Mouse (Mus musculus): ENCODE data around the gene P2ry6. TPM values are rescaled to one million over a fixed set of nuclear protein-coding genes. Genes with fewer than 3 reads are reported as not detected.

The P2ry6 gene
- total and polyA plus RNA-seq, 2 experiments: 0.92 to 4.3 TPM

GRCm38 (mm10) chr7:100984452-100985395, 10.3 kb upstream of the P2ry6 start:
- H3K79me2 ChIP-seq (ENCODE audit: control insufficient read depth, insufficient read depth, low read length): no peaks in the 10 kb centered on the region
- H3K27me3 ChIP-seq (ENCODE audit: control insufficient read depth, insufficient read depth, low read length): no peaks in the 10 kb centered on the region
- H3K4me3 ChIP-seq (ENCODE audit: insufficient read depth, low read depth, low read length): no peak overlapping the region
- no peak for DNase-seq (ENCODE audit: extremely low read depth, low read depth, low spot score)
- TF ChIP-seq CTCF (IDR thresholded peaks at IDR 0.05; ENCODE audit: low read depth, low read length): no peak
- no peak for TF ChIP-seq POLR2A (IDR thresholded peaks at IDR 0.05; ENCODE audit: extremely low read depth, insufficient read depth, low read length)
- WGBS: 54% methylated on average over 21 of the region's 21 CpGs
- peaks cover 7% of the 10 kb centered on the region; the same call in 1 of the 2 replicates for H3K4me1 ChIP-seq (ENCODE audit: control insufficient read depth, insufficient read depth, low read length)
- H3K9ac ChIP-seq (ENCODE audit: low read depth, low read length): no peak overlapping the region
- no peaks in the 10 kb centered on the region for H3K36me3 ChIP-seq (ENCODE audit: control insufficient read depth, insufficient read depth, low read length)
- H3K27ac ChIP-seq (replicated peaks; ENCODE audit: insufficient read depth, low read depth, low read length): no peak overlapping the region

- no peak overlapping the region for H3K4me3 ChIP-seq (ENCODE audit: insufficient read depth, low read depth, low read length)
- H3K27ac ChIP-seq (replicated peaks; ENCODE audit: insufficient read depth, low read depth, low read length): no peak overlapping the region
- TF ChIP-seq CTCF (IDR thresholded peaks at IDR 0.05; ENCODE audit: low read depth, low read length): no peak
- no peak for TF ChIP-seq POLR2A (IDR thresholded peaks at IDR 0.05; ENCODE audit: extremely low read depth, insufficient read depth, low read length)
- no peaks in the 10 kb centered on the region for H3K79me2 ChIP-seq (ENCODE audit: control insufficient read depth, insufficient read depth, low read length)
- no peaks in the 10 kb centered on the region for H3K4me1 ChIP-seq (ENCODE audit: control insufficient read depth, insufficient read depth, low read length)
- WGBS: 57% methylated on average over 2 of the region's 2 CpGs
- no peak for DNase-seq (ENCODE audit: extremely low read depth, low read depth, low spot score)
- H3K9ac ChIP-seq (ENCODE audit: low read depth, low read length): no peak overlapping the region
- H3K27me3 ChIP-seq (ENCODE audit: control insufficient read depth, insufficient read depth, low read length): no peaks in the 10 kb centered on the region
- no peaks in the 10 kb centered on the region for H3K36me3 ChIP-seq (ENCODE audit: control insufficient read depth, insufficient read depth, low read length)
Measured at GRCm38 (mm10) chr7:100979175-100979574, 4.7 kb upstream of the P2ry6 start.

- Histone ChIP-seq H3K9ac (ENCODE audit: low read depth, low read length) (no peak overlapping the region), H3K27me3 (ENCODE audit: control insufficient read depth, insufficient read depth, low read length) (no peaks in the 10 kb centered on the region; the same call in 1 of the 2 replicates), H3K27ac (replicated peaks; ENCODE audit: insufficient read depth, low read depth, low read length) (no peak overlapping the region), H3K4me1 (ENCODE audit: control insufficient read depth, insufficient read depth, low read length) (no peaks in the 10 kb centered on the region), H3K36me3 (ENCODE audit: control insufficient read depth, insufficient read depth, low read length) (no peaks in the 10 kb centered on the region), H3K4me3 (ENCODE audit: insufficient read depth, low read depth, low read length) (no peak overlapping the region), H3K79me2 (ENCODE audit: control insufficient read depth, insufficient read depth, low read length) (no peaks in the 10 kb centered on the region)
- 81% methylated on average over 5 of the region's 5 CpGs for WGBS
- no peak for TF ChIP-seq CTCF (IDR thresholded peaks at IDR 0.05; ENCODE audit: low read depth, low read length)
- TF ChIP-seq POLR2A (IDR thresholded peaks at IDR 0.05; ENCODE audit: extremely low read depth, insufficient read depth, low read length): no peak
- DNase-seq (ENCODE audit: extremely low read depth, low read depth, low spot score): no peak
Measured at GRCm38 (mm10) chr7:100978171-100978570, 3.7 kb upstream of the P2ry6 start.

GRCm38 (mm10) chr7:100972875-100973274, 1.6 kb downstream of the P2ry6 start:
- H3K36me3 ChIP-seq (ENCODE audit: control insufficient read depth, insufficient read depth, low read length): no peaks in the 10 kb centered on the region
- no peak overlapping the region for H3K27ac ChIP-seq (replicated peaks; ENCODE audit: insufficient read depth, low read depth, low read length)
- DNase-seq (ENCODE audit: extremely low read depth, low read depth, low spot score): no peak
- H3K9ac ChIP-seq (ENCODE audit: low read depth, low read length): no peak overlapping the region
- no peaks in the 10 kb centered on the region for H3K4me1 ChIP-seq (ENCODE audit: control insufficient read depth, insufficient read depth, low read length)
- 70% methylated on average over 3 of the region's 3 CpGs for WGBS
- H3K79me2 ChIP-seq (ENCODE audit: control insufficient read depth, insufficient read depth, low read length): no peaks in the 10 kb centered on the region
- TF ChIP-seq CTCF (IDR thresholded peaks at IDR 0.05; ENCODE audit: low read depth, low read length) (no peak), POLR2A (IDR thresholded peaks at IDR 0.05; ENCODE audit: extremely low read depth, insufficient read depth, low read length) (no peak)
- H3K4me3 ChIP-seq (ENCODE audit: insufficient read depth, low read depth, low read length): no peak overlapping the region
- no peaks in the 10 kb centered on the region; the same call in 1 of the 2 replicates for H3K27me3 ChIP-seq (ENCODE audit: control insufficient read depth, insufficient read depth, low read length)

GRCm38 (mm10) chr7:100968874-100969659, 5.4 kb downstream of the P2ry6 start:
- H3K27ac ChIP-seq (replicated peaks; ENCODE audit: insufficient read depth, low read depth, low read length): no peak overlapping the region
- no peaks in the 10 kb centered on the region for H3K4me1 ChIP-seq (ENCODE audit: control insufficient read depth, insufficient read depth, low read length)
- H3K27me3 ChIP-seq (ENCODE audit: control insufficient read depth, insufficient read depth, low read length): no peaks in the 10 kb centered on the region; the same call in 1 of the 2 replicates
- no peak overlapping the region for H3K9ac ChIP-seq (ENCODE audit: low read depth, low read length)
- DNase-seq (ENCODE audit: extremely low read depth, low read depth, low spot score): no peak
- 88% methylated on average over 10 of the region's 10 CpGs for WGBS
- no peak for TF ChIP-seq CTCF (IDR thresholded peaks at IDR 0.05; ENCODE audit: low read depth, low read length)
- TF ChIP-seq POLR2A (IDR thresholded peaks at IDR 0.05; ENCODE audit: extremely low read depth, insufficient read depth, low read length): no peak
- no peak overlapping the region for H3K4me3 ChIP-seq (ENCODE audit: insufficient read depth, low read depth, low read length)
- H3K36me3 ChIP-seq (ENCODE audit: control insufficient read depth, insufficient read depth, low read length): no peaks in the 10 kb centered on the region
- H3K79me2 ChIP-seq (ENCODE audit: control insufficient read depth, insufficient read depth, low read length): no peaks in the 10 kb centered on the region
